ENCODE assay signal across 23 mouse cellular contexts in the genomic region with DNA sequence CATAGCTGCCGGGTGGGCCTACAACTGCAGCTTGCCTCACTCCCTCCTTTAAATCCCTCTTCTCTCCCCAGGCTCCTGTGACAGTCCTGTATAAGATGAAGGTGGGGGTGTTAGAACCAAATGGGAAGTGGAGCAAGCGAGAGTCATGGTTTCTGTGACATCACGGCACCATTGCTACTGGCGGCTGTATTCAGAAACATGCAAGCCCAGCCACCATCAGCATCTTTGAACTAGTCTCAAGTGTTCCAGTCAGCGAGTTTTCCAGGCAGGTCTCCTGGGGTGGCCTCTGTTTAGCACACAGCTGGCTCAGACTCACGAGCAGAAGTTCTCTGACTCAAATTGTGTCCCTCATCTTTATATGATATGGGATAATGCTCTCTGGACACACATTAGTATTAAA.
"Had no signal": no experiment of that assay in that cellular context is flagged by ENCODE, and none has a peak within 500 bp of the region (broad histone marks: within the 10 kb centered on the region; RNA-seq: fewer than 3 reads in every experiment).

No protein-coding gene starts in this region.

- H3K36me3 ChIP-seq: heart, embryonic 10.5 days; heart, embryonic 12.5 days; hindbrain, embryonic 10.5 days; hindbrain, embryonic 12.5 days; intestine, embryonic 15.5 days; limb, embryonic 12.5 days; limb, embryonic 15.5 days; liver, embryonic 12.5 days had no signal

- H3K27ac ChIP-seq: heart, embryonic 10.5 days; hindbrain, embryonic 10.5 days; hindbrain, embryonic 12.5 days; intestine, embryonic 15.5 days; kidney, postnatal 0 days; limb, embryonic 12.5 days; limb, embryonic 15.5 days; liver, embryonic 12.5 days; liver, embryonic 14.5 days had no signal

- DNase-seq: gastrocnemius, postnatal 10 days; heart, postnatal 4 days; kidney, adult 18-20 months; kidney, adult 8-10 months; kidney, postnatal 14 days; kidney, postnatal 36 days; layer of hippocampus, adult 9-11 months; layer of hippocampus, postnatal 36 days; left cerebral cortex, postnatal 4 days had no signal

- H3K4me3 ChIP-seq: heart, embryonic 10.5 days; heart, embryonic 12.5 days; hindbrain, embryonic 10.5 days; hindbrain, embryonic 12.5 days; intestine, embryonic 15.5 days; limb, embryonic 12.5 days; limb, embryonic 15.5 days; liver, embryonic 12.5 days had no signal

- ATAC-seq: forebrain, embryonic 16.5 days; hindbrain, embryonic 16.5 days; inflammation-experienced regulatory T-cells, adult 6 months; intestine, embryonic 15.5 days; intestine, postnatal 0 days; liver, embryonic 12.5 days had no signal

- H3K27me3 ChIP-seq: heart, embryonic 12.5 days; hindbrain, embryonic 12.5 days; intestine, embryonic 15.5 days; limb, embryonic 12.5 days; limb, embryonic 15.5 days; liver, embryonic 12.5 days had no signal

- H3K9ac ChIP-seq: heart, embryonic 12.5 days; hindbrain, embryonic 12.5 days; intestine, embryonic 15.5 days; limb, embryonic 12.5 days; limb, embryonic 15.5 days; liver, embryonic 12.5 days; liver, embryonic 14.5 days had no signal

- H3K4me2 ChIP-seq: heart, embryonic 12.5 days; hindbrain, embryonic 12.5 days; intestine, embryonic 15.5 days; limb, embryonic 12.5 days; limb, embryonic 15.5 days; liver, embryonic 12.5 days had no signal

- H3K4me1 ChIP-seq: hindbrain, embryonic 10.5 days; hindbrain, embryonic 12.5 days; intestine, embryonic 15.5 days; liver, embryonic 12.5 days had no signal

- H3K9me3 ChIP-seq: heart, embryonic 10.5 days; heart, embryonic 12.5 days; hindbrain, embryonic 10.5 days; hindbrain, embryonic 12.5 days; intestine, embryonic 15.5 days; limb, embryonic 12.5 days; limb, embryonic 15.5 days; liver, embryonic 12.5 days had no signal
